Mouse (Mus musculus) CD8-positive naive resting alpha-beta T cell, adult 2 months (primary cell): Measurements from ENCODE around the gene Sirt4.

Source experiments
- DNase-seq, 2 experiments: peaks; one replicate each; pipeline ENCODE4 v3.0.0; 2022; ENCODE audit warnings: low read depth in 2 of 2, low spot score in 2 of 2

Sirt4 gene

DNA sequence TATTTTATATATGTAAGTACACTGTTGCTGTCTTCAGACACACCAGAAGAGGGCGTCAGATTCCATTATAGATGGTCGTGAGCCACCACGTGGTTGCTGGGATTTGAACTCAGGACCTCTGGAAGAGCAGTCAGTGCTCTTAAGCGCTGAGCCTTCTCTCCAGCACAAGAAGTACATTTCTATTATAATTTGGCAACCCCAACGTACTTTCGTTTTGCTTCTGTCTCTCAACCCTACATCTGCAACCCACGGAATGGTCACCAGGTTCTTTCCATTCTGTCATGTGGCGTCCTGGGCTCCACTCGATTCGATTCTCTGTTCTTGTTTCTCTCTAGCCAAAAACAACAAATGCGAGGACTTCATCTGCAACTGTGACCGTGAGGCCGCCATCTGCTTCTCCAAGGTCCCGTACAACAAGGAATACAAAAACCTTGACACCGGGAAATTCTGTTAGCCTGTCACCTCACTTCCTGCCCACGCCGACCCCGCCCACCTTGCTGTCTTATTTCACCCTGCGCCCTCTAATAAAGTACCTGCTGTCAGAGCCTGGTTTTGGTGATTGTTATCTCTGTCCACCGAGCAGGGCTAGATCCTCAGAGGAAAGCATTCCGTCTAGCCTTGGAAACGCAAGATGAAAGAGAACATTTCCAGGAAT is 10.2 kb downstream of the Sirt4 start:
- DNase-seq: no peak

DNA sequence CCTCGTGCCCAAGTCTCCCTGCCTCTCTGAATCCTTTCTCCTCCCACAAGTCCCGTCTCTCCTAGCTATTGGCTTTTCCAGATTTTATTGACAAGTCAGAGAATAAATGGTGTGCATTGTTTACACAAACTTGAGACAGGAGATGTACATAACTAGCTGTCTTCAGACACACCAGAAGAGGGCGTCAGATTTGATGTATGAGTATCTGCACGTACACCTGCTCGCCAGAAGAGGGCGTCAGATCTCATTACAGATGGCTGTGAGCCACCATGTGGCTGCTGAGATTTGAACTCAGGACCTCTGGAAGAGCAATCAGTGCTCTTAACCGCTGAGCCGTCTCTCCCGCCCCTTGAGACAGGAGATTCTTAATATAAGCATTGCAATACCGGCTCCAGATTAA is 11.3 kb downstream of the Sirt4 start:
- DNase-seq: no peak

DNA sequence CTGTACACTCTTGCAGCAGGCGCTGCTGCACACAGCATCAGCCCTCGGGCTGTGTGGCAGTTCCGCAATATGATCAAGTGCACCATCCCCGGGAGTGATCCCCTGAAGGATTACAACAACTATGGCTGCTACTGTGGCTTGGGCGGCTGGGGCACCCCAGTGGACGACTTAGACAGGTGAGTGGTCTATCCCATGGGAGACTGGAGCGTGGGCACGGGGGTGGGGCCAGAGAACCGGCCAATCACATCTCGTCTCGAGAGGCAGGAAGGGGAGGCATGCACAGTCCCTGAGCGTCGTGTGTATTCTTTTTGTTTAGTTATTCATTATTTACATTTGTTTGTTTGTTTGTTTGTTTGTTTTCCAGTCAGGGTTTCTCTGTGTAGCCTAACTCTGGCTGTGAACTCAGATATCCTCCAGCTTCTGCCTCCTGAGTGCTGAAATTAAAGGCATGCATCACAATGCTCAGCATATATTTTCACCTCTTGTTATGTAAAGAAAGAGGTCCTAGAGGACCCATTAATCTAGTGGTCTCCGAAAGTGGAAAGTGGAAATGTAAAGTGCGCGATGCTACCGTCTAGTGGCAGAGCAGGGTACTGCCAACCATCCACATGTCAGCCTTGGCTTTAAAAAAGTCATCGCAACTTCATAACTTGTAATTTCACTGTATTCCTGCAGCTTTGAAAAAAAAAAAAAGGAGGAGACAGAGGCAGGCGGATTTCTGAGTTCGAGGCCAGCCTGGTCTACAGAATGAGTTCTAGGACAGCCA is 13.6 kb downstream of the Sirt4 start:
- DNase-seq: peak; percentile 61 to 73

DNA sequence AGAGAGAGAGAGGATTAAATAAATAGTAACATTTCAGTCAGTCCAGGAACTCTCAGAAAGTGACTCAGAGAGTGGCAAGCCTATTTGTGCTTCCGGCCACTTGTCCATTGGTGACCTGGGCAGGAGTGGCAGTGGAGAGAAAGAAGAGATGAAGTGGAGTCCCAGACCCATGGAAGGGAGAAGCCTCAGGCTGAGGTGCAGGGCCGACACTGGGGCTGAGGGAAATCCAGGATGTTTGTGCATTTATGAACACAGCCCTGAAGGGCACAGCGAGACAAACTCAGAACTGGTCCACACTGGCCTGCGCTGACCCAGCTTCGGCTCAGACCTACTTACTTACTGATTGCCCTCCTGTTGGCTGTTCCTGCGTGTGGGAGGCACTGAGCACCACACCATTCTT is 14.7 kb downstream of the Sirt4 start:
- DNase-seq: no peak

DNA sequence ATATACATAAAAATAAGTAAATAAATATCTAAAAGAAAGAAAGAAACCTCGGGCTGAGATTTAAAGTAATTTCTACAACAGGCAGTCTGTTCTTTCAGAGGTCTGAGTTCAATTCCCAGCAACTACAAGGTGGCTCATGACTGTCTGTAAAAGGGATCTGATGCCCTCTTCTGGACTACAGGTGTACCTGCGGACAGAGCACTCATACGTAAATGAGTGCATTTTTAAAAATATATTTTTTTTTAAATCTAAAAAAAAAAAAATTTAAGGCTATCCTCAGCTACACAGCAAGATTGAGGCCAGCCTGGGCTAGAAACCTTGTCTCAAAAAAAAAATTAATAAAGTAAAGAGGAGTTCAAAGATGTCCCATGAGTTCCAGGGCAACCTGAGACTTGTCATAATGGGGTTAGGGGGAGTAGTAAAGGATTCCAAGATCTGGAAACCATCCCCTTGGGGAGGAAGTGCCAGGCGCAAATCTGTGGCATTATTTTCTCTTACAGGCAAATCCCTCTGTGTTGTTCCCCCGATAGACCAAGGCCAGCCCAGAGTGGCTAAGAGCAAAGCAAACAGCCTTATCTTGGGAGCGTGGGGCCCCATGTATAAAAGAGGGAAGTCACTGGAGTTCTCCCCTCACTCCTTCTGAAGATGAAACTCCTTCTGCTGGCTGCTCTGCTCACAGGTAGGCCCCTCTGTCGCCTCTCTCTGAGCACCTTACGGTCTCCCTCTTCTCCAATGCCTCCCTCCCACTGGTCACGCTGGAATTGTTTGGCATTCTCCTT is 18.7 kb downstream of the Sirt4 start, which contains the start of gene Pla2g1b:
TSS of gene Pla2g1b (plus strand) at position 621 of the 779 bp plus-strand sequence.
- DNase-seq: no peak

DNA sequence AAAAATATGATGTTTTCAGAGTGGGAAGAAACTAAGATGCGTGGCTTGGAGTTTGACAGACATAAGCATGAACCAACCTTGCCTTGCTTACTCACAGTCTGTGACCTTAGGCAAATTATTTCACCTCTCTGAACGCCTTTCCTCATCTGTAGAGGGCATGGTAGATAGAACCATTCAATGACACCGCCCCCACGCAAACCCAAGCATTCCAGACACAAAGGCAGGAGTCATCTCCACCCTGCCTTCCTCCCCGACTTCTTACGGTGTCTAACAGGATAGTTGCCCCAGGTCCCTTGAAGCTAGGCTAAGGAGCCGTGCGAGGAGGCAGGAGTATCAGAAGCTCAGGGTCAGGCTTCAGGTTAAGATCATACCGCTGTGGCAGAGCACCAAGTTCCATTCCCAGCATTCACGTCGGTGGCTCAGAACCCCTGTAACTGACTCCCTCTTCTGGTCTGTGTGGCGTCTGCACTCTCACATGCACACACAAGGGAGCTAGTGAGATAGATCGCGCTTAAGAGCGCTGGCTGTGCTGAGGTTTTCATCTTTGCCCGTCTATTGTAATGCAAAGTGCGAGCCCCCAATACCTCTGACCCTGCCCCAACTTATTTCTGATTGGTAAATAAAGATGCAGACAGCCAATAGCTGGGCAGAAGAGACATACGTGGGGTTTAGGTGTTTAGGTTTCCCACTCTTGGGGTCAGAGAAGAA is 20.0 kb downstream of the Sirt4 start:
- DNase-seq: no peak

DNA sequence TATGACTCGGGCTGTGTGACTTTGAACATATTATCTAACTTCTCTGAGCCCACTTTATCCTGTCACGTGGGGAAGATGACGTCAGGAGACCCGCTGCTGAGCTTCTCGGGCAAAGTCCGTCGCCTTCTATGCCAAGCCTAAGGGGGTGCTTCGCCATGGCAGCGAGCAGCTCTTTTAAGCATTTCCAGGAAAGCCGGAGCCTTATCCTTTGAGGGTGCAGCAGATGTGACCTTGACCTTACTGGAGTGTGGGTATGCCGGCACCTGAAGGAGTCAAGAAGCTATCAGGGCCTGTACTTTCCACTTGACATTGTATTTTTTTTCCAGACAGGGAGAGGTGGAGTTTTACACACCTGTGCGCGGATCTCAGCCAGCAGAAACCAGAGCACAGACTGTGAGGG is 25.6 kb downstream of the Sirt4 start:
- no peak for DNase-seq

DNA sequence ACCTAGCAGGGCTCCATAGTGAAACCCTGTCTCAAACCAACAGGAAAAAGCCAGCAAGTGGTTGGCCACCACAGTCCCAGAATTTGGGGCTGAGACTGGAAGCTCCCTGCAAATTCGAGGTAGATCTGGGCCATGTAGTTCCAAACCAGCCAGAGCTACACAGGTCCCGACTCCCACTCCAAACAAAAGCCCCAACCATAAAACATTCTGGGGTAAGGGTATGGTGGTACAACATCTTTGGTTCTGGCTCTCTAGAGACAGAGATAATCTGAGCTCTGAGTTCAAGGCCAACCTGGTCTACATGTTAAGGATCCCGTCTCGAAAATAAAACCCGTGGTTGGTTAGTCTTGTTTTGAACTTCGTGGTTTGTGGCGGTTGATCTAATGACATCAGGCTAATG is 28.7 kb downstream of the Sirt4 start:
- no peak for DNase-seq

DNA sequence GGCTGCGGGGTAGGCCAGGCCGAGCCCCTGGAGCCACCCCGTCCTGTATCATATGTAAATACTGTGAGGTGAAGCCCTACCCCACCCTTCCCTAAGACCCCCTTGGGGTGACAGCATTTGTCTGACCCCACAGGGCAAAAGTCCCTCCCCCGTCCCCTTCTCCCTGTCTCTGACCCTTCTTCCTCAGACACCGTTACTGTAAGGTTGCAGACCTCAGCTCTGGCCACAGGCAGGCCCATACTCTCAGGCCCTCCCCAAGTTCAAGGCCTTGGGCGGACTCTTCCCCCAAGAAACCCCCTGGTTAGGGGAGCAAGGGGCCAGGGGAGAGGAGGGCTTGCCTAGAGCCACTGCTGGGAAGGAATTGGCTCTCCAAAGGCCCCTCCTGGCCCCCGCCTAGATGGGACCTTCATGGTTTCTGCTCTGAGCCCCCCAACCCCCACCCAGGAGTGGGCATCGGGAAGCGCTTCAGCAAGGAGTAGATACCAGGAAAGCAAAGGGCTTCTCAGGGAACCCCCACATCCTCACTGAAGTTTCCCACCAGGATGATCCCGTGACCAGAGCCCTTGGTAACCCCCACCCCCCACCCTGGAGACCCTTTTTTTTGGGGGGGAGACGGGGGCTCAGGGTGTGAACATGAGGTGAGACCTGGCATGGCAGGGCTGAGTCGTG is 30.0 kb downstream of the Sirt4 start:
- DNase-seq: no peak

DNA sequence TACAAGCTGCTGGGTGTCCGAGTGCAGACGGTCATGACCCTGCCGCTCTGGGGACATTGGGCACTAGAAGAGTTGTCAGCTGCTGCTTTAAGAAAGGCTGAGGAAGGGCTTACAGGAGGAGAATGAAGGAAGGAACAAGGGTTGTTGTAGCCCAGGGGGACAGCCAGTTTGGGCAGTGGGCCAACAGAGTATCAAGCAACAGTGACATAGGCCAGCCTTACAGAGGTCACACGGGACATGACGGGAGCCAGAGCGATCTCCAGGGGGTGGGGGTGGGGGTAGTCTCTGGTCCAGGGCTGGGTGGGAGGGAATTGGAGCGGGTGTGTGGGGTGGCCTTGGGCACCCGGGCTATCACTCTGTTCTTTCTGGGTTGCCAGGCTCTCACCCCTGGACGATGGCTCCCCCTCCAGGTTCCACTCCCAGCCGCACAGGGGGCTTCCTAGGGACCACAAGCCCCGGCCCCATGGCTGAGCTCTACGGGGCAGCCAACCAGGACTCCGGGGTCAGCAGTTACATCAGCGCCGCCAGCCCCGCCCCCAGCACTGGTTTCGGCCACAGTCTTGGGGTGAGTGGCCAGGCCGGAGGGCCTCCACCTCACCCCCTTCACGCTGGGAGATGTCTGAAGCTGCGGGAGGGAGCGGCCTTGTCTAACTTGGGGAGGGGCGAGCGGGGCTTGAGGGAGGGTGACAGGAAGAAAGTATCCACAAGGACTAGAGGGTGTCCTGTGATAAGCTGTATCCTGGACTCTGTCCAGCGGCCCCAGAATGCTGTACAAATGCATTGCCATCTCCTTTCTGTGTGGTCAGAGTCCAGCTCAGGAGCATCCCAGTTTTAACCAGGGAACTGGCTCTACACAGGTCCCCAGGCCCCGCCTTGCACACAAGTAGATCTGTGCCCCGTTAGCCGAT is 33.9 kb downstream of the Sirt4 start:
- DNase-seq: no peak

DNA sequence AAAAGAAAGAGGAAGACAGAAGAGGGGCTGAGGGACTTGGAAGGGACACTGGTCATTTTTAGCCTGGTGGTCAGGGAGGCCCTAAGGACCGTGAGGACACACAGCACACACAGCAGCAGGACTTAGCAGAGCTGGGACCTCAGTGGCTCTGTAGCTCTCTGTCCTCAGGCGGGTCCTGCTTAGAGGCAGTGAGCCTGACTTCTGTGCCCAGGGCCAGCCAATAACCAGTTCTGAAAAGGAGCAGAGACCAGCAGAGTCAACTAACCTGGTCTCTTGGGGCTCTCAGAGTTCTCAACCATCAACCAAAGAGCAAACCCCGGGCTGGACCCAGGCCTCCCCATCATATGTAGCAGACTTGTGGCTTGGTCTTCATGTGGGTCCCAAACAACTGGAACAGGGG is 35.3 kb downstream of the Sirt4 start:
- no peak for DNase-seq

DNA sequence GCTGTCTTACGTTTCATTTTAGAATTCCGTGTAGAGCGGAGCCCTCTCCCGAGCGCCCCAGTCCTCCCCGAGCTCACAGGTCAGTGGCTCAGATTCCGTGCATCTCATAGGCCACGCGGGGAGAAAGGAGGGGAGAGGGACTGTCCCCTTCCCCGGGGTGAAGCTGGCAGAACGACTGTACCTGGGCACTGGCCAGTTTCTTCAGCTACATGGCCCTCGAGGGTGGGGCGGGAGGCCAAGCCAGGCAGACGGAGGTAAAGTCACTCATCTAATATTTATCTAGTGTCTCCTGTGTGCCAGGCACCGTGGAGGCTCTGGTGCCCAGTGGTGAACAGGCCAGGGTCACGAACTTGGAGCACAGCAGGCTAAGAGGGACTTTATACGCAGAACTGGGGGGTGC is 37.4 kb downstream of the Sirt4 start:
- DNase-seq: no peak

DNA sequence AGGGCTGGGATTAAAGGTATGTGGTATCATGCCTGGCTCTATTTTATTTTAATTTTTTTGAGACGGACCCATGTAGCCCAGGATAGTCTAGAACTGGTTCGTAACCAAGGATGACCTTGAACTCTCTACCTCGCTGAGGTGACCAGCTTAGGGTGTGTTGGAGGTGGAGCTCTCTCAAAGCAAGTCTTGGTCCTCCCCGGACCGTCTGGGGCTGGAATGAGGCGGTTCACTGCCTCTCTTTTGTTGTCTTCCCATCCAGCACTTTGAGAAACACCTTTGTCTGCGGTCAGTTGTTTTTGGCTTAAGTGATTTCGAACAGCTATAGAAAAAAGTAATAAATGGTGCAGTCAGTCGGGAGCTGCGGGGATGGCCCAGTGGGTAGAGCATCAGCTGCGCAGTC is 40.4 kb downstream of the Sirt4 start:
- DNase-seq: no peak

DNA sequence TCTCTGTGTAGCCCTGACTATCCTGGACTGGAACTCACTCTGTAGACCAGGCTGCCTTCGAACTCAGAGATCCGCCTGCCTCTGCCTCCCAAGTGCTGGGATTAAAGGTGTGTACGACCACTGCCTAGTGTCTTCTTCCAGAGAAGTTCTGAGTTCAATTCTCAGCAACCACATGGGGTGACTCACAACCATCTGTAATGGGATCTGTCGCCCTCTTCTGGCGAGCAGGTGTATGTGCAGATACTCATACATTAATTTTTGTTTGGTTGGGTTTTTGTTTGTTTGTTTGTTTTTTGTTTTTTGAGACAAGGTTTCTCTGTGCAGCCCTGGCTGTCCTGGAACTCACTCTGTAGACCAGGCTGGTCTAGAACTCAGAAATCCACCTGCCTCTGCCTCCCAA is 41.9 kb downstream of the Sirt4 start:
- peak in 1 of 2 experiments; percentile 4 for DNase-seq

DNA sequence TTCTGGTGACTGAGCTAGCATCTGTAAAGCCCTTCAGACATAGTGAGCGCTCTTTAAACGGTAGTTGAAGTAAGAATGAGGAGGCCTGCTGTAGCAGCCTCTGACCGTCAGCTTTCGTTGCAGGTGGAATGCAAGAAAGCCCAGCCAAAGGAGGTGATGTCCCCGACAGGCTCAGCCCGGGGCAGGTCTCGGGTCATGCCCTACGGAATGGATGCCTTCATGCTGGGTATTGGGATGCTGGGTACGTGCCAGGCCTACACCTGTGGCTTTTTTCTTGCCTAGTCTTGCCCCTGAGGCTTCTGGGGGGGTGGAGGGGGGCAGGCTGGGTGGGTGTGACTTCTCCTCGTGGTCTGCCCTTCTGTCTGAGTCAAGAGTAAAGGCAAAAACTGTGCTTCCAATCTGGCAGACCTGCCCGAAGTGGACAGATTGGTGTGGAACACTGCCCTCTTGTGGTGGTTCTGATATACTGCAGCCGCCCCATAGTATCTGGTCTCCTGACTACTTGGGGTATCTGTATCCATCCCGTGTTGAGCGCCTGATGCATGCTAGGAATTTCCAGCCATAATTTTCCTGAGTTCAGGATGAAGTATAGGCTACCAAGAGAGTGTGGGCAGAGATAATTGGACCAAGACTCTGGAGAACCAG is 43.2 kb downstream of the Sirt4 start:
- DNase-seq: peak; percentile 47 to 58

DNA sequence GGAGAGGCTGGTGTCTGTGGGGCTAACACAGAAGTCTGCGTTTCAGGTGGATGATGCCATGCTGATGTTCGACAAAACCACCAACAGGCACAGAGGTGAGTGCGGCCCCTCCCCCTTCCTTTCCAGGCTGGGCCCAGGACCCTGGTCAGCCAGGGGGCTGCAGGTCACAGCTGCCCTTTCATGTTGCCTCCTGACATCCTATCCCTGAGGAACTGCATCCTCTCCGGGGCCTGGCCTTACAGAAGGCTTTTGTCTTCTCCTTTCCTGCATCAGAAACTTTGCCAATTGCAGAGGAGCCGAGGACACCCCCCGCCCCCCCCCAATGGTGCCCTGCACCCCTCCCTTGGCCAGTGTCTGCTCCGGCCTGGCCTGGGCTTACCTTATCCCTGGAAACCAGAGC is 45.9 kb downstream of the Sirt4 start:
- DNase-seq: no peak

DNA sequence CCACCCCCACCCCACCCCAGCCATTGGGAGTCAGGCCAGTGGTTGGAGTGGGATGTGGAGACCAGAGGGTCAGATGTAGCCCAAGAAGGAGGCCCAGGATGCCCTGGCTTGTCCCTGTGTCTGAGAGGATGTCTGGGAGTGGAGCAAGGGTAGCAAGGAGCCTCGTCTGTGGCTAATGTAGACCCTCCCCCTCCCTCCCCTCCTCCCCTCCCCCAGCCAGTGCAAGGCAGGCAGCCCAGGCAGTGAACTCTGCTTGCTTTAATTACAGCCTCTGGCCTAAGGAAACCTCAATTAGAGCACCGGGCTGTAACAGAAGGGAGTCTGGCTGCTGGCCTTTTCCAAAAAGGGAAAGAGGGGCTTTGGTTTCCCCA is 46.6 kb downstream of the Sirt4 start:
- DNase-seq: no peak

DNA sequence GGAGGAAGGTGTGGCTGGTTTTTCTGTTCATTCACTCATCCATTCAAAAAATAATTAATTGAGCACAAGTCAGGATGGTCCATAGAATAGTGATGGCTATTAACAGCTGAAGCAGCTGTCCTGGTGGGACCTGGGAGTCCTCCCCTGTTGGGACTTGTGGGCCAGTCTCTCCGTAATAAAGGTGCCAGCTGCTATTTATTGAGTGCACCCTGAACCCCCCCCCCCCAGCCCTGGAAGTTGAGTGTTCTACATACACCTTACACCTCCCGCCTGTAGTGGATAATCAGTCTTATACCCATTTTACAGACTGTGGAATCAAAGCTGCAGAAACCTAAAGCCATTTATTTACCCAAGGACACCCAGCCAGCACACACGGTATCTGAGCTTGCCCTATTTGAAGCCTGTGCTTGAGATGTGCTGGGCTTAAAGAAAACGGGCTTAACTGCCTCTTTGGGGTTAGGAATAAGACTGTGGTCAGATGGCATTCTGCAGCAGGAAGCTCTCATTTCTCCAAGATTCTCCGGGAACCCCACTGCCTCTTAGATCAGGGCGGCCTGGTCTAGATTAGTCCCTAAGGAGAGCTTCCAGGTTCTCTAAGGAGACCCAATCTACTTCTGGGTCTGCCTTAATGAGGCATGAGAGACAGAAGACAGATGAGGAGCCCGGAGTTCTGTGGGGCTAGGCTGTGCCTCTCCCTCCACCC is 47.1 kb downstream of the Sirt4 start:
- DNase-seq: no peak
